Mouse (Mus musculus): ENCODE measurements around the gene Gpbp1.
A peak's percentile ranks its signal among the peaks of the same experiment; 100 is the strongest.

Gene Gpbp1

DNA sequence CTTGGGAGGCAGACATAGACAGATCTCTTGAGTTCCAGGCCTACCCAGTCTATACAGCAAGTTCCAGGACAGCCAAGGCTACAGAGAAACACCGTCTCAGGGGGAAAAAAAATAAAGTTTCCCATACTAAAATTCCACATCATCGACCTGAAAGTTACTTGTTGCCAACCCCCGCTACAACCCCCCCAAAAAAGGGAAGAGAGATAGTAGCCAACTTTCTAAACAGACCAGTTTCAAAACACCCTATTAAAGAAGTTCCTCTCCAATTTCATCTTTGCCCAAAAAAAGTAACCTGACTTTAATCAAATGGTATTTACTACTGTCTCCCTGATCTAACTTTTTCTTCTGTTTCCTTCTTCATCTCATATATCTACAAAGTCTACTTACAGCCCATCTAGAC is 22.6 kb downstream of the Gpbp1 start:
- DNase-seq (ENCODE audit: low spot score in 2 of 2) = no peak

DNA sequence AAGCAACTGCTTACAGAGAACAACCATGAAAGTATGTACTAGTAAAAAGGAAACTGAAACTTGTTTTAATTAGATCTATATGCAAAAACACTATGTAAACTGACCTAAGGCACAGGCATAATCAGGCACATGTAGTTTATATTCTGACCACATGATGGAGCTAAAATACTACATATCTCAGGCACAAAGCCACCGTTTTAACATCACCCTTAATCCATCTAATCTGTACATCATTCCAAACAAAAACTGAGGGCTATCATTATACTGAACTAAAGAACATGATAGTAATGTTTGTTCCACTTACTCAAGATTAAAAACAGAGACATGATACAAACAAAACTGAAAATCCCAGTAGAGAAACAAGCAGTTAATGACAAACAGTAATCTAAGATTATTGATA is 28.5 kb downstream of the Gpbp1 start:
- DNase-seq (ENCODE audit: low spot score in 2 of 2) = peak in 1 of 2 experiments; percentile 10

GRCm38 (mm10) chr13:111456790-111457189 is 33.1 kb downstream of the Gpbp1 start:
- no peak for DNase-seq (ENCODE audit: low spot score in 2 of 2)

DNA sequence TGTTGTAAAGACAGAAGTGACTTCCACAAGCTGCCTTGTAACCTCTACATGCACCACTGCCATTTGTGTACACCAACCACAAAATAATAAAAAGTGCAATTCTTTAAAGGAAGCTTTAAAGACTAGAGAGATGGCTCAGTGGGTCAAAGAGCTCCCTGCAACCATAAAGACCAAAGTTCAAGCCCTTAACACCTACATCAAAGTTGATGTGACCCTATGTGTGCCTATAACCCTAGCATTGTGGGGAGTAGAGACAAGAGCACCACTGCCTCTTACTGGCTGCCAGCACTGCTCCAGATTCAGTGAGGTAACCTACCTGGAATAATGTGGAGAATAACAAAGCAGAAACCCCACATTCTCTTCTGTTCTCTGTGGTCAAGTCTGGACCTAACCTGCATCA is 45.6 kb downstream of the Gpbp1 start:
- DNase-seq (ENCODE audit: low spot score in 2 of 2) = no peak

DNA sequence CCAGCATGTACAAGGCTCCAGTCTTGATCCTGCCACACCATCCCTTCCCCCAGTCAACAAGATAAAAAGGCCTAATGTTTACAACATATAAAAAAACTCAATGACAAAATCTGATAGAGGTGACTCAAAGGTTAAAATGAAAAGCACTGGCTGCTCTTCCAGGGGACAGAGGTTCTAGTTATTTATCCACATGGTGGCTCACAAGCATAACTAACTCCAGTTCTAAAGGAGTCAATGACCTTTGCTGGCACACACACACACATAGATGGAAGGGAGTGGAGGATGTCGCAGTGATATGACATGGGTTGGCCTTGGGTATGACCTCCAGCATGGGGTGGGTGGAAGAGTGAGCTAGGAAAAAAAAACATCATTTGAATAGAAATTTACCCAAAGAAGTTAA is 58.7 kb downstream of the Gpbp1 start:
- DNase-seq (ENCODE audit: low spot score in 2 of 2) = no peak

GRCm38 (mm10) chr13:111421330-111421729 is 68.6 kb downstream of the Gpbp1 start:
- no peak for DNase-seq (ENCODE audit: low spot score in 2 of 2)

DNA sequence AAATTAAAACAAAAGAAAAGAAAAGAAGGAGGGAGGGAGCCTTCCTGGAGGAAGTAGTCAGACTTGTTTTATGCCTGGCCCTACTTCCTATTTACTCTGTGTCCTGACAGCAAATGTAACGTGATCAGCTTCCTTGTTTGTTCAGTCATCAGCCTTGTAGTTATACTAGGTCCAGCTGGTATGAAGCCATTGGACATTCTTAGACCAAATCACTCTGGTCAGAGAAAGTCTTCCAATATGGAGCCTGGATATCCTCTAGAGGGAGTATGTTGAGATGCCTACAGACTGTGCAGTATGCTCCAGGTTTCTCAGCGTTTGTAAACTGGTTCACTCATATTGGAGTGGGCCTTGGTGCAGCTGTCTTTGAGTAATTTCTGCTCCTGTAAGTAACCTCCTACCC is 71.8 kb downstream of the Gpbp1 start:
- no peak for DNase-seq (ENCODE audit: low spot score in 2 of 2)

GRCm38 (mm10) chr13:111413156-111413555 is 76.8 kb downstream of the Gpbp1 start:
- peak in 1 of 2 experiments; percentile 40 for DNase-seq (ENCODE audit: low spot score in 2 of 2)

DNA sequence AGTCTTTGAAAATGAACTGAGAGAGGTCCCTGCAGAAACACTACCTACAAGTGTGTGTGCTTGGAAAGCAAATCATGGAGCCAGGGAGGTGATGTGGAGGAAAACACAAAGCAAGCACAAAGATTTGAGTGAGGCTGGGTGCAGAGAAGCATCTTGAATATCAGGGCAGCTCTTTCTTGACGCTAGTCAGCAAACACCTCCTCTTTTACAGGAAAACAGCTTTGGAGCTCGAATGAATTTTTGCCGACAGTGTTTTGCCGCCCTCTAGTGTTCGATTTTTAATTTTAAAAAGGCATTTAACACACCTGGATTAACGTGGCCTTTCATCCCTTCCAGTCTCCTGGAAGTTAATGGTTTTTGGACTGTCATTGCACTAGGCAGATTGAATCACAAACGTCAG is 79.1 kb downstream of the Gpbp1 start:
- peak in 1 of 2 experiments; percentile 14 for DNase-seq (ENCODE audit: low spot score in 2 of 2)

GRCm38 (mm10) chr13:111406859-111407389 is 83.0 kb downstream of the Gpbp1 start:
- no peak for DNase-seq (ENCODE audit: low spot score in 2 of 2)

DNA sequence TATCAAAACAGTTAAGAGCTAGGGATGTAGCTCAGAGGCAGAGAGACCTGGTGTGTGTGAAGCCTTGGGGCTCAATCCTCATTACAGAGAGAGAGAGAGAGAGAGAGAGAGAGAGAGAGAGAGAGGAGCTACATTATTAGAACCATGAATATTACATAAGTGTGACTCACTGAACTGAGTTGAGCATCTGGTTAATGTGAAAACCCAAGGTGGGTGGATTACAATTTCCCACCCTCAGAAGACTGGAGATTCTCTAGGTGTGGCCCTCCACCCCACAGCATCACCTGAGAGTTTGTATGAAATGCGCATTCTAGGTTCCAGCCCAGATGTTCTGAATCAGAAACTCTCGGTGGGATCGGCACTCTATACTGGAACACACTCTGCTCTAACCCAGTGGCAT is 84.0 kb downstream of the Gpbp1 start:
- DNase-seq (ENCODE audit: low spot score in 2 of 2) = no peak

- DNase-seq (ENCODE audit: low spot score in 2 of 2) = no peak
Observed at GRCm38 (mm10) chr13:111397600-111398151, 92.2 kb downstream of the Gpbp1 start.

DNA sequence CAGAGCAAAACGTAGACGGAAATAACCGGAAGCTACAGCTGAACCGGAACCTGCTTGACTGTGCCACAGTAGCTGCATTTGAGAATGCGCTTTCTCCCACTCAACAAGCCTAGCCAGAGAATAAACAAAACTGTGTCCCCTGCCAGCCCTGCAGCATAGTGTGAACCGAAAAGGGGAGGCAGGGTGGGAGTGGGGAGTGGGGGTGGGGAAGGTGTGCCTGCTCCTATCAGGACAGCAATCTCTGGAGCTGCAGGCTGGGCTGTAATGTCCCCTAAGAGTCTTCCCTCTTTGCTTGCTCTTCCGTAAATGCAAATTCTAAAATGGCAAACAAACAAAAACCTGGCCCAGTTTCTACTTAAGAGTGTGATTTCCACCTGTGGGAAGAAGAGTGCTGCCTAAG is 92.8 kb downstream of the Gpbp1 start:
- no peak for DNase-seq (ENCODE audit: low spot score in 2 of 2)

DNA sequence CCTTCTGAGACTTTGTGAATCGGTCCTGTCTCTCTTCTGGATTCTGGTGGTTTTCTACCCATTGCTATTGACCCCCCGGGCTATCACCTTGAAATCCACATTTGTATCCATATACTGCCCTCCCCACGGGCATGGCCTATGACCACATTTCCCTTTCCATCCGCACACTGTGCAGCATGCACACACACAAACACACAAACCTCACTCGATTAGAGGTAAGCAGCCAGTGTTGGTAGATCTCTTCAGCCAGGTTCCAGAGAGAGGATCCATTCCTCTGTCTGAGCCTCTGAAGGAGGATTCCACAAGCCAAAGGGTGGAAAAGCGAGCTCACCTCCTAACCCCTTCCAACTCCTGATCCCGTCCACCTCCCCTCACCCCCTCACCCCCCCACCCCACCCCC is 94.4 kb downstream of the Gpbp1 start:
- DNase-seq (ENCODE audit: low spot score in 2 of 2) = no peak

GRCm38 (mm10) chr13:111394904-111395303 is 95.0 kb downstream of the Gpbp1 start:
- no peak for DNase-seq (ENCODE audit: low spot score in 2 of 2)

GRCm38 (mm10) chr13:111394341-111394740 is 95.6 kb downstream of the Gpbp1 start:
- no peak for DNase-seq (ENCODE audit: low spot score in 2 of 2)

DNA sequence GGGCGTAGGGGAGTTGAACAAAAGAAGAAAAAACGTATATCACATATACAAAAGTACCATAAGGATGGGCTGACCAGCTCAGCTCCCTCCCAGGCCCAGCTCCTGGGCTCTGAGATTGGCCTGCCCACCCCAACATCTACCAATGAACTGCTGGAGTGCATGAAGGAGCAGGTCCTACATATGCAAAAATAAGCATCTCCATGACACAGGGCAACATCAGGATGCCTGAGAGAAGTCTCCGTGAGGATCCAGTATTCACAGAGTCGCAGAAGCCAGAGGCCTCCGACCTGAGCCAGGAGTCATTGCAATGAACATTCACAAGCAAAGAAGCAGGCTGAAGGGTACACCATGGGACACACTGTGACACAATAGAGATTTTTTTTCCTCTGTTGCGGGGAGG is 96.5 kb downstream of the Gpbp1 start:
- DNase-seq (ENCODE audit: low spot score in 2 of 2) = no peak

- DNase-seq (ENCODE audit: low spot score in 2 of 2) = no peak
Observed at GRCm38 (mm10) chr13:111391426-111391825, 98.5 kb downstream of the Gpbp1 start.

- no peak for DNase-seq (ENCODE audit: low spot score in 2 of 2)
Observed at GRCm38 (mm10) chr13:111391011-111391410, 98.9 kb downstream of the Gpbp1 start.

DNA sequence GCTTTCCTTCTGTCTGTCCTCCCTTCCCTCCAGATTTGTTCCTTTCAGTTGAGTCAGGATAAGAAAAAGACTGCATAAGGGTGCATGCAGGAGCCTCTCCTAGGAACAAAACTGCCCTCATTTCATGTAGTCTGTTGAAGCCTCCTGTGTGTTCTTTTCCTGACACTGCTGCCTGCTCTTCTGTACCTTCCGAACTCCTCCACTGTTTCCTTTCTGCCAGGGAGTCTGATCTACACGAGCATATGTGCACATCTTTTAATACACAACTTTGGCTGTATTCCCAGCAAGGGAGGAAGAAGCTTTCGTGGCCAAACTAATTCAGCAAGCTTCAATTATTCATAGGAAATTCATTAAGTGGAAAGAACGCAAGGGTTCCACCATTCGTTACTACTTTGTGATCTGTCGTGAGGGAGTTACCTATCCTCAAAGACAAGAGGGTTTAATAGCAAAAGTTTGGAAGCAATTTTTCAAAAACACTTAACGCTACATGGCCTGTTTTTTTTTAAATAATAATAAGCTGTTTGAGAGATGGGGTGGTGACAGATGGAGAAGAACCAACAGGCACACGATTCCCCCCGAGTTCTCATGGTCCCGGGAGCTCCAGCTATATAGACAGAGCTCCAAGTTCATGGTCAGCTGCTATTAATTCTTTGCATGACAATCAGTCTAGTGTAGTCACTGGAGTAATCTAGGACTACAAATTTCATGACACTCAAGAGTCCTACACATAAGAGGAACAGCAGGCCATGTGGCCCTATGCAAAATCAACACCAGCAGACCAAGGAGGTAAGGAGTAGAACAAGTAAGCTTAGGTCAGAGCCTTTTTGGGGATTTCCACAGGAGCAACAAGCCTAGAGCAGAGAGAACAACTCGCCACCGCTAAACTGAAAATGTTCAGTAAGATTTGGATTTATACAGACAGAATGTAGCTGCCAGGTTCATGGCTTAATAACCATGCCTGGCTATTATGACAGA is 105.6 kb downstream of the Gpbp1 start:
- DNase-seq (ENCODE audit: low spot score in 2 of 2) = no peak

All from heart, adult 9 months (tissue).